Mouse (Mus musculus) heart, adult 2 months (tissue): ENCODE data around the gene Serpine1. TPM values are rescaled to one million over a fixed set of nuclear protein-coding genes. Genes with fewer than 3 reads are reported as not detected.

Source experiments
- DNase-seq, 2 experiments: peaks; one replicate each; pipeline ENCODE4 v3.0.0; 2021
- H3K27ac ChIP-seq: fragments of 200-600 bp; 2 replicates; pipeline ENCODE4 v1.8.1; 2022
- H3K27me3 ChIP-seq: fragments of 200-500 bp; 2 replicates; pipeline ENCODE4 v1.6.1; 2012; ENCODE audit warnings: mild to moderate bottlenecking, low read length, inconsistent platforms, mixed read lengths; ENCODE audit not compliant: control insufficient read depth, insufficient read depth
- H3K36me3 ChIP-seq: fragments of 200-500 bp; 2 replicates; pipeline ENCODE4 v1.6.1; 2012; ENCODE audit warnings: low read length, inconsistent platforms; ENCODE audit not compliant: control insufficient read depth, insufficient read depth
- H3K4me1 ChIP-seq: fragments of 200-500 bp; 2 replicates; pipeline ENCODE4 v1.6.1; 2011; ENCODE audit warnings: low read length; ENCODE audit not compliant: control insufficient read depth, insufficient read depth
- H3K4me3 ChIP-seq: fragments of 200-600 bp; 2 replicates; pipeline ENCODE4 v1.8.1; 2022
- H3K79me2 ChIP-seq: fragments of 200-500 bp; replicated peaks from 2 replicates; pipeline ENCODE4 v1.6.1; 2012; ENCODE audit warnings: mild to moderate bottlenecking, inconsistent platforms, low read length, moderate library complexity, mixed read lengths; ENCODE audit not compliant: control insufficient read depth, insufficient read depth
- H3K9ac ChIP-seq: fragments of 200-500 bp; 2 replicates; pipeline ENCODE4 v1.6.1; 2012; ENCODE audit warnings: low read depth, mild to moderate bottlenecking, control low read depth, inconsistent platforms, low read length, mixed read lengths
- CTCF ChIP-seq: fragments of 200-600 bp; IDR thresholded peaks from 2 replicates; pipeline ENCODE4 v1.8.1; 2022; ENCODE audit warnings: antibody characterized with exemption, mild to moderate bottlenecking, moderate library complexity
- EP300 ChIP-seq: fragments of 200-500 bp; IDR thresholded peaks from 2 replicates; pipeline ENCODE4 v1.6.1; 2011; ENCODE audit warnings: low read depth, low read length, control low read depth; ENCODE audit not compliant: insufficient read depth
- POLR2A ChIP-seq: fragments of 200-500 bp; IDR thresholded peaks from 2 replicates; pipeline ENCODE4 v1.6.1; 2011; ENCODE audit warnings: mild to moderate bottlenecking, low read depth, low read length, control low read depth; ENCODE audit not compliant: insufficient read depth
- WGBS: fragments of 180-500 bp; shearing (Covaris S2); methylation state at CpG from one replicate; pipeline ENCODE4 v1.1.7; 2018; 5-methylcytosine and 5-hydroxymethylcytosine counted together
- intact Hi-C: fragments of 180-260 bp; cut with DNase I; formaldehyde crosslinking; loops from one replicate; pipeline ENCODE4 v1.15.1; 2025
- polyA plus RNA-seq: library from polyadenylated mRNA; depleted of rRNA; stranded (reverse); fragments of >200 nt; gene quantifications from 2 replicates; pipeline ENCODE4 v1.2.3, GENCODE M21; 2012
- total RNA-seq, 2 experiments: library from RNA; stranded (reverse); gene quantifications; 2 replicates each; pipeline ENCODE4 v1.2.3; 2021

Gene Serpine1
- total and polyA plus RNA-seq, 3 experiments: 21.9 to 29.6 (median 24.0) TPM

DNA sequence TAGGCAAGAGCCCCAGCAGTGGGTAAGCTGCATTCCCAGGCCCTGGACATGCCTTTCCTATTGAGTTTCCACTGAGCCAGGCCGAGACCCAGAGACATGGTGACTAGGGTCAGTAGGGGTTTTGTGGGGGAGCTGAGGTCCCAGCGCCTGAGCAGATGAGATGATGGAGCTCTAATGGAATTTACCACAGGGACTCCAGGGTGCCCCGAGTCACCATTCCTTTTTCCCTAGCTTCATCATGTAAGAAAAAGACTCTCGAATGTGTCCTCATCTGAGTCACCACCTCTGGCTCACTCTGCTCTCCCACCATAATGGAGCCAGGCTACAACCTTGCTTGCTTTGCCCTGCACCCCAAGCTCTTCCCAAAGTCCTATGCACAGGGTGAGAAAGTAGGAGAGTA, 11.0 kb upstream of the Serpine1 start:
- intact Hi-C loops: no loop called here
- no peak overlapping the region for H3K9ac ChIP-seq
- DNase-seq: no peak
- no peak overlapping the region for H3K27ac ChIP-seq
- WGBS: 88% methylated on average over 4 of the region's 4 CpGs
- H3K27me3 ChIP-seq: no peaks in the 10 kb centered on the region
- H3K4me1 ChIP-seq: peaks cover 16% of the 10 kb centered on the region
- H3K79me2 ChIP-seq: no peaks in the 10 kb centered on the region
- no peak overlapping the region for H3K4me3 ChIP-seq
- no peaks in the 10 kb centered on the region for H3K36me3 ChIP-seq
- TF ChIP-seq CTCF: no peak
- TF ChIP-seq POLR2A: no peak
- no peak for TF ChIP-seq EP300

DNA sequence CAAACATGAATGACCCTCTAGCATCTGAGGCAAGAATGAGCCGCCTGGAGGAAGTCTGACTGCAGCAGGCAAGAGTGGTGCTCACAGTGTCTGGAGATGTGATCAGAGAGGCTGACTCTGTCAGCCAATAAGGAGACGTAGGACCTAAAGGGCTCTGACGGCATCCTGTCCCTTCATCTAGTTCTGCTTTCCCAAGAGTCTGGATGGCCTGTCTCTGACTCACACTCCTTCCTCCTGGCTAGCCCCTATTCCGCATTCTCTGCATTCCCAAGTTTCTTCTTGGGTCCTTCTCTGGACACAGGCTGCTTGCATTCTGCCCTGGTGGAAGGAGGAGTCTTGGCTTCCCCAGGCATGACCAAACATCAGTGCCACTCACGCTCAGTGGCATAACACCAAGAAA, 7.8 kb upstream of the Serpine1 start:
- 36% methylated on average over 5 of the region's 5 CpGs for WGBS
- H3K4me1 ChIP-seq: peaks cover 28% of the 10 kb centered on the region
- H3K79me2 ChIP-seq: no peaks in the 10 kb centered on the region
- peak in 1 of 2 experiments; percentile 49 for DNase-seq
- no peak overlapping the region for H3K9ac ChIP-seq
- no peaks in the 10 kb centered on the region for H3K36me3 ChIP-seq
- 0 out of 2 replicates have a peak, but pooled peaks have one; percentile 36 for TF ChIP-seq EP300
- TF ChIP-seq POLR2A: no peak
- no peak for TF ChIP-seq CTCF
- intact Hi-C loops: no loop called here
- no peaks in the 10 kb centered on the region for H3K27me3 ChIP-seq
- H3K27ac ChIP-seq: peak overlapping the region; percentile 44
- no peak overlapping the region for H3K4me3 ChIP-seq

DNA sequence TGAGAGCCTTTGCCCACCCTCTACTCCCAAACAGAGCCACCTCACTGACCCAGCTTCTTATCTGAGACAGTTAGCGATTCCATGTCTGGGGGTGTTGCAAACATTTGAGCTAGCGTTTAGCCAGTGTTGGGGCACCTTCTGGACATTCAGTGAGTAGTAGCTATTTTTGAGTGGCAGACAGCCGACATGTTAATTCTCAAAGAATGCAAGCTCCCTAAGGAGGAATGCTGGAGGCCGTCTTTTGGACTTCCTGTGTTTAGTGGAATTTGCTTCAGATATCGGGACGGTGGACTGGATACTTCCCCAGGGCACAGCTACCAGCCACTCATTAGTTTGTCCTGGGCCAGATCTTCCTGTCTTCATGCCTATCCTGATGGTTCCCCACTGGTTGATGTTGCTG, 6.5 kb upstream of the Serpine1 start:
- peak overlapping the region; percentile 47 for H3K27ac ChIP-seq
- no peak for TF ChIP-seq POLR2A
- no peak for TF ChIP-seq CTCF
- H3K4me1 ChIP-seq: peaks cover 32% of the 10 kb centered on the region
- peak in 1 of 2 experiments; percentile 31 for DNase-seq
- intact Hi-C loops: no loop called here
- no peak overlapping the region for H3K4me3 ChIP-seq
- no peak overlapping the region for H3K9ac ChIP-seq
- H3K27me3 ChIP-seq: no peaks in the 10 kb centered on the region
- no peaks in the 10 kb centered on the region for H3K79me2 ChIP-seq
- H3K36me3 ChIP-seq: no peaks in the 10 kb centered on the region
- 14% methylated on average over 6 of the region's 6 CpGs for WGBS

DNA sequence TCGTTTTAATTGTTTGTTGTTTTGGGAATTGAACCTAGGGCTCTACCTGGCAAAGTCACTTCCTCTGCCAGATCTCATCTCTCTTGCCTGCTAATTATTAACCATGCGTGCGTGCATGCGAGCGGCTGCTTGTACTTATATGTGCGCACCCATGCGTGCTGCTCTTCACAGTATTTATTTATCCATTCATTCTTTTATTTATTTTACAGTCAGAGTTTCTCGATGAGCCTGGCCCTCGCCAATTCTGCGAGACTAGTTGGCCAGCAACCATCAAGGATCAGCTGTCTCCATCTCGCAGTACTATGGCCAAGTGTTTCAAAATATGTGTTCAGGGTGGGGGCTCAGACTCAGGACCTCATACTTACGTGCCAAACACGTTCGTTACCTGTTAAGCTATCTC, 6.0 kb upstream of the Serpine1 start:
- no peaks in the 10 kb centered on the region for H3K36me3 ChIP-seq
- peaks cover 33% of the 10 kb centered on the region for H3K4me1 ChIP-seq
- H3K27me3 ChIP-seq: no peaks in the 10 kb centered on the region
- H3K4me3 ChIP-seq: no peak overlapping the region
- H3K79me2 ChIP-seq: no peaks in the 10 kb centered on the region
- no peak for TF ChIP-seq CTCF
- no peak for TF ChIP-seq EP300
- TF ChIP-seq POLR2A: no peak
- intact Hi-C loops: no loop called here
- no peak overlapping the region for H3K9ac ChIP-seq
- DNase-seq: peak in 1 of 2 experiments; percentile 34
- WGBS: 71% methylated on average over 14 of the region's 14 CpGs
- peak overlapping the region; percentile 47; the same call in 1 of the 2 replicates for H3K27ac ChIP-seq

DNA sequence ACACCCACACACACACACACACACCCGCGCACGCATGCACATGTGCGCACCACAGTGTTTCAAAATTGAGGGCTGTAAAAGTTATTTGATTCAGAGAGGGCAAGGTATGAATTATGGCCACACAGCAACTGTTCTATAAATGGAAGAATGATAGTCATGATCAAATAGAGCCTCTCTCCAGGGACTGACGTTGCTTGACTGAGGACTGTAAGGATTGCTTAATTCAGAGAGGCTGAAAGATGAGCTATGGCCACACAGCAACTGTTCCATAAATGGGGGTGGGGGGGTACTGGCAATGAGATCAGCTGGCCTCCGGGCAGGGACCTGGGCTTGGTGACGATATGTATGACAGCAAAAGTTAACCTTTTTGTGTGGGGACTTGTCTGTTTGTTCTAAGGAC, 5.1 kb upstream of the Serpine1 start:
- TF ChIP-seq EP300: no peak
- TF ChIP-seq POLR2A: no peak
- no peak for TF ChIP-seq CTCF
- Histone ChIP-seq H3K4me1 (peaks cover 40% of the 10 kb centered on the region), H3K27ac (peak overlapping the region; percentile 89), H3K9ac (no peak overlapping the region), H3K36me3 (no peaks in the 10 kb centered on the region), H3K27me3 (no peaks in the 10 kb centered on the region), H3K4me3 (no peak overlapping the region), H3K79me2 (no peaks in the 10 kb centered on the region)
- WGBS: 78% methylated on average over 7 of the region's 7 CpGs
- DNase-seq: no peak
- intact Hi-C loops: no loop called here

DNA sequence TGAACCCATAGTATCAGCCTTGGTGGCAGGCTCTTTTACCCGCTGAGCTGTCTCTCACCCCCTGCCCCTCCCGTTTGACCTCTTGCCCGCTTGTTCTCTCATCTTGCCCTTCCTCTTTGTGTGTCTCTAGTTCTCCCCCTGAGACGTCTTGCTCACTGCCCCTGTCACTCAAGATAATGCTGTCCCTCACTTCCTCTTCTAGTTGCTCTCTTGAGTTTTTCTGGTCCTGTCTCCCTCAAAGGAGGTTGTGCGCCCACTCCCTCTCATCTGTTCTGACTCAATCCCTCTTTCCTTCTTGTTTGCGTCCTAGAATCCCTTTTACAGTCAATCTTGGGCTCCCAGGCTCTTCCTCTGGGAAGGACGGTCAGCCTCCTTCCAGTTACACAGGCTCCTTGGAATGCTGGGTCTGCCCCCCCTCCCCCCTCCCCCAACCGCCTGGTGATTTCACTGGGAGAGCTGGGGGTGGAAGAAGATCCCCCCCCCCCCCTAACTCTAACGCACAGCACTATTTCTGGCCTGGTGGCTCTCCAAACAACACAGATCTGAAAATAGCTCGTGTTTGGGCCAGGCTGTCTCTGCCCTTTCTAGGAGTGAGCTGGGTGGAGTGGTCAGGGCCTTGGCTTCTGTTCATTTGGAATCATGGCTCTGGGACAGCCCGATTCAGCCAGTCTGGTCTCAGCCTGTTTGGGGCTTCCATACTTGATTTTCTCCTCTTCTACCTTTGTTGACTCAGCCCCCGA, 4.3 kb upstream of the Serpine1 start:
- peak; percentile 56 to 80 for DNase-seq
- Histone ChIP-seq H3K27me3 (no peaks in the 10 kb centered on the region), H3K9ac (no peak overlapping the region; the same call in 1 of the 2 replicates), H3K36me3 (no peaks in the 10 kb centered on the region), H3K79me2 (no peaks in the 10 kb centered on the region), H3K27ac (peak overlapping the region; percentile 89), H3K4me1 (peaks cover 41% of the 10 kb centered on the region), H3K4me3 (no peak overlapping the region)
- whole genome bisulfite sequencing: 14% methylated on average over 12 of the region's 12 CpGs
- intact Hi-C loops: no loop called here
- peak; percentile 35; the same call in 1 of the 2 replicates for TF ChIP-seq POLR2A
- TF ChIP-seq CTCF: no peak
- TF ChIP-seq EP300: peak; percentile 79; the same call in 1 of the 2 replicates
